Mouse (Mus musculus): ENCODE measurements at regions not wholly inside any gene's neighbourhood (a gene's known extent, or its start where the extent isn't known, plus 50 kb on each side); places are given as distances from the start of the nearest gene placed in this dataset.

DNA sequence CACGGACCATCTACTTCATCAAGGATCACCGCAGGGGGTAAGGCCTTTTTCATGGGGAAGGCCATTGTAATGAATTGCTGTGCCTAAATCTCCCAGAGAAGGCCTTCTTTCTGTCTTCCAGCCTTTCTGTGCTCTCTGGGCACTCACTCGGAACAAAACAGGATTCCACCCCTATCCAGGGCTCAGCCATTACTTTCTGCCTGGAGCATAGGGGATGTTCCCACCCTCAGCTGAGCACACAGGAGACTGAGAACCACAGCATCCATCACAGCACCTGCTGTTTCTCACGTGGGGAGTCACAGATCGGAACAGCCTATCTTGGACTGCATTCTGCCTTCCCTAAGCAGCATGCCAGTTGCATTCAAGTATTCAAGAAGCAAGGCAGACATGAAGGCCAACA, 4071.8 kb upstream of the Gm7489 start:
- in situ Hi-C loops (cut with MboI, MseI), result no loop called here

DNA sequence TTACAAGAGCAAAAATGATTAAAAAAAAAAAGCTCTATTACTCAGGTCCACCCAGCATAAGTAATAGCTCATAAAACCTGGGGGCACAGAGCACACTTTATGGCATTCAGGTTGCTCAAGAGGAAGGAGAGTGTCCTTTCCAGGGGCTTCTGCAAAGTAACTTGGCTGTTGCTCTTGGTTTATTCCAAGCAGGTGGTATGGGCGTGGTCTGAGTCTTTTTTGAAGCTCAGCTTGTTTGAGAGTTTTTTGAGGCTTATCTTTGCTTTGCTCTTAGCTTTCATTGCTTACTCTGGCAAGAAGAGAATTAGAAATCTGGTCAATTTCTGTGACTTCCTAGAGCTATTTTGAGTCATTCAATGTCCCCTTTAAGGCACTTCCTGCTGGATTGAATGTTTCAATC, 4024.4 kb upstream of the Gm7489 start:
- in situ Hi-C loops (cut with MboI, MseI), result loop anchor here (10.0 kb wide), 1 partner anchor 1544 kb away; no protein-coding TSS in a partner anchor

DNA sequence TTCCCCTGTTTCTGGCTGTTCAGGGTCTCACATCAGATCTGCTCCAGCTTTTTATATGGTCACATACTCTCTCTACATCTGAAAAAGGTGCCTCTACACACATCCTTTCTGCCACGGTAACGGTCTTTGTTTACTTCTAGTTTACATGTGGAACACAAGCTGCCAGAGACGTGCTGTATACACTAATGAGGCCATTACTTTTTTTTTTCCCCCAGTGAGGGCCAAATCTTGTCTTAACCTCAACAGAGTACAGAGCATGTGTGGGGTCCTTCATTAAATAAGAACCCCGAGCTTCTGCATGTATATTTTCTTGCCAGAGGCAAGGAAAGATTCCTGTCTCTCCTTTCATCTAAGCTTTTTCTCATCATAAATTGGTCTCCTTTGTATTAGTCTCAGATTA, 4010.2 kb upstream of the Gm7489 start:
- in situ Hi-C loops (cut with MboI, MseI), result no loop called here

DNA sequence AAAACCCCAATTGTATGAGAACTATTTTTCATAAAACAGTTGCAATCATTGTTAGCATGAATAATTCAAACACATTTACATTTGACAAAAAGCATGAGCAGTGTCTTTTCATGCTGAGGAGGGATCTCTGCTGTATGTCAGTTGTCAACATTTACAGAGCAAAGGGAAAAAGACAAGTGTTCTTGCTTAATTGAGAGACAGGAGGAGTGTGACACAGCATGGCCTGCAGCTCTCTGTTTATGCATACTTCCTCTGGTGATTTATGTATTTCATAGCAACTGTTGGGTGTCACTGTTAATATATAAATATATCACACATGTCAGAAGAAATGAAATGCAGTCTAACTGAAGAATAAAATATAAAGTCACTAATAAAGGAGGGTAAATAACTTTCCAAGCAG, 3998.8 kb upstream of the Gm7489 start:
- in situ Hi-C loops (cut with MboI, MseI), result no loop called here

DNA sequence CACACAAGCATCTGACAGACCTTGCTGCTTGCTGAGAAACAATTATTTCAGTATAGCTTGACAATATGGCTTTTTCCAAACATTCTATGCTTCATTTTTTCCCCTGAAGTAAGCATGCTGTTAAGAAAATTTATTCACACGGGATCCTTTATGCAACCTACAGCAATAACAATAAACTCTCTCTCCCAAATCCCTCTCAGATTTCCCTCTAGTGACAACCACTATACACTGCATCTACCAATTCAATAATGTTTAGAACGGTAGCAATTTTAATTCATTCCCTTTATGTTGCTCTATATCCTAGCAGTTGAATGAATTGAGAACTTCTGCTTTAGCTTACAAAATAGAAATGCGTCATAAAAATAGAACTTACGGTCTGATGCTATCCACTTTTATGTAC, 3988.7 kb upstream of the Gm7489 start:
- in situ Hi-C loops (cut with MboI, MseI), result no loop called here

DNA sequence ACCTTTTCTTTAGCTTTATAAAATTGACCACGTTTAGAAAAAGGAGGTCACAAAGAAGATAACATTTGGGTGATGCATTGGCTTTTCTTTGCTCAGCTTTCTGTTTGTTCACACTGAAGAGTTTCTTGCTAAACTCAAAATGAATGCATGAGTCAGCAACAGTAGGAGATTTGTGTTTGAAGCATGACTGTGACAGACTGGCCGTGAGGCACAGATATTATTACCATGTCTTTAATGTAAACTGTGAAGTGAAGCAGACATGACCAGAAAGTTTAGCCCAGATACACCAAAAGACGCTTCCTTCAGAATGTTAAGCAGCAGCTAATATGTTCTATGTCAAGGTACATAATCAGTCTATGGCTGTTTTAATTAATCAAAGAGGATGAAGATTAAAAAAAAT, 3985.9 kb upstream of the Gm7489 start:
- in situ Hi-C loops (cut with MboI, MseI), result no loop called here

DNA sequence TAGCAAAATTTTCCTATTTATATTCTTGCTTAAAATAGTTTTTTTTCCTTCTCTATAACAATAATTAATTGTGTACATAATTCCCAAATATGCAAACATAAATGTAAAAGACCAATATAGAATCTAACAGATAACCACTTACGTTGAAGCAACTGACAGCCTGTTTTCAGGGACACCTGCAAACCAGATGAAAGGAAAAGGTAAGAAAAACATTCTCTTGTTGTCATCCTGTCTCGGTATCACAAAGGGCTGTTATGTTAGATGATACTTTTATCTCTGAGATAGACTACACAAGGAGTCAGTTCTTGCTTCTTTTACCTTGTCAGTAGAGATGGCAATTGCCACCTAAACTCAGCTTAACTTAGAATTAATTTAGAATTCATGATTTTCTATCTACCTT, 3984.9 kb upstream of the Gm7489 start:
- in situ Hi-C loops (cut with MboI, MseI), result no loop called here
